Mouse (Mus musculus) lung, adult 2 months (tissue): ENCODE data around the gene Cry2.

Experiments used
- CTCF ChIP-seq: fragments of 200-500 bp; IDR thresholded peaks from 2 replicates; pipeline ENCODE4 v1.5.1; 2011; ENCODE audit warnings: mild to moderate bottlenecking, low read length, control low read depth; ENCODE audit not compliant: insufficient read depth
- POLR2A ChIP-seq: fragments of 200-500 bp; IDR thresholded peaks from 2 replicates; pipeline ENCODE4 v1.6.1; 2011; ENCODE audit warnings: low read depth, mild to moderate bottlenecking, control low read depth, low read length, borderline replicate concordance; ENCODE audit errors: extremely low read depth

GRCm38 (mm10) chr2:92365568-92365967 is 68.3 kb downstream of the Cry2 start:
- TF ChIP-seq POLR2A (no peak), CTCF (no peak)
